Mouse (Mus musculus) CH12.LX (cell line): ENCODE data around the gene Stx5a. TPM values are rescaled to one million over a fixed set of nuclear protein-coding genes. Genes with fewer than 3 reads are reported as not detected.

Source experiments
- DNase-seq: peaks from one replicate; pipeline ENCODE4 v3.0.0-alpha.2; 2013; ENCODE audit errors: extremely low read depth
- H3K27ac ChIP-seq: 2 replicates; pipeline ENCODE4 v1.5.1; 2012; ENCODE audit warnings: low read depth, mild to moderate bottlenecking, control low read depth, moderate library complexity; ENCODE audit not compliant: insufficient read depth
- H3K27me3 ChIP-seq: replicated peaks from 2 replicates; pipeline ENCODE3; 2012; ENCODE audit warnings: inconsistent platforms
- H3K36me3 ChIP-seq, 2 experiments: replicated peaks in 1 of 2; 2 replicates each; pipeline versions ENCODE3 to v1.6.1; 2012; ENCODE audit warnings: inconsistent platforms in 1 of 2, low read length in 1 of 2, mild to moderate bottlenecking in 1 of 2, mixed read lengths in 1 of 2, moderate library complexity in 1 of 2; ENCODE audit not compliant: control insufficient read depth in 1 of 2, insufficient read depth in 1 of 2
- H3K4me1 ChIP-seq, 2 experiments: 2 replicates each; pipeline ENCODE4 v1.6.1; 2012; ENCODE audit warnings: inconsistent platforms in 1 of 2, moderate library complexity in 1 of 2; ENCODE audit not compliant: insufficient read depth in 2 of 2, control insufficient read depth in 1 of 2
- H3K4me2 ChIP-seq: 2 replicates; pipeline ENCODE4 v1.6.1; 2012; ENCODE audit warnings: low read depth, mild to moderate bottlenecking, control low read depth; ENCODE audit not compliant: poor library complexity, insufficient read depth, severe bottlenecking
- H3K4me3 ChIP-seq, 3 experiments: fragments of 150-350 bp in 1 of 3; sonication (generic) in 1 of 3; replicated peaks in 1 of 3; 2 replicates each; pipeline versions ENCODE3 to v1.5.1; 2011 to 2012; ENCODE audit warnings: low read depth in 2 of 3, low read length in 2 of 3, mild to moderate bottlenecking in 2 of 3, moderate library complexity in 2 of 3, control low read depth in 1 of 3, improper control_type of control experiment in 1 of 3, inconsistent platforms in 1 of 3, mixed read lengths in 1 of 3; ENCODE audit not compliant: poor library complexity in 1 of 3
- H3K79me2 ChIP-seq: replicated peaks from 2 replicates; pipeline ENCODE4 v1.6.1; 2012; ENCODE audit warnings: mild to moderate bottlenecking, moderate library complexity; ENCODE audit not compliant: control insufficient read depth, poor library complexity, insufficient read depth, severe bottlenecking; ENCODE audit errors: extremely low read depth
- H3K9ac ChIP-seq: 2 replicates; pipeline ENCODE4 v1.6.1; 2012; ENCODE audit warnings: low read depth, mild to moderate bottlenecking, control low read depth, moderate library complexity; ENCODE audit not compliant: insufficient read depth
- H3K9me3 ChIP-seq: replicated peaks from 2 replicates; pipeline ENCODE3; 2012; ENCODE audit warnings: low read length, inconsistent platforms, mixed read lengths
- CHD2 ChIP-seq: IDR thresholded peaks from 2 replicates; pipeline ENCODE4 v1.6.1; 2011; ENCODE audit warnings: low read length, improper control_type of control experiment
- CTCF ChIP-seq, 2 experiments: IDR thresholded peaks in 1 of 2; conservative IDR thresholded peaks in 1 of 2; 2 replicates each; pipeline ENCODE4 v1.5.1; 2011 to 2012; ENCODE audit warnings: low read depth in 2 of 2, low read length in 2 of 2, improper control_type of control experiment in 1 of 2, inconsistent platforms in 1 of 2, mild to moderate bottlenecking in 1 of 2, moderate library complexity in 1 of 2
- IRF4 ChIP-seq: IDR thresholded peaks from 2 replicates; pipeline ENCODE4 v1.6.1; 2014; ENCODE audit warnings: low read depth, mild to moderate bottlenecking, inconsistent platforms, low read length, improper control_type of control experiment
- NRF1 ChIP-seq: IDR thresholded peaks from 2 replicates; pipeline ENCODE4 v1.6.1; 2014; ENCODE audit warnings: low read depth, mild to moderate bottlenecking, inconsistent platforms, low read length, improper control_type of control experiment, moderate library complexity
- RAD21 ChIP-seq: IDR thresholded peaks from 2 replicates; pipeline ENCODE4 v1.6.1; 2011; ENCODE audit warnings: low read depth, mild to moderate bottlenecking, low read length, improper control_type of control experiment, moderate library complexity
- RCOR1 ChIP-seq: conservative IDR thresholded peaks from 2 replicates; pipeline ENCODE4 v1.6.1; 2012; ENCODE audit warnings: low read depth, mild to moderate bottlenecking, inconsistent platforms, low read length, improper control_type of control experiment
- TBP ChIP-seq: conservative IDR thresholded peaks from 2 replicates; pipeline ENCODE4 v1.6.1; 2011; ENCODE audit warnings: low read depth, low read length, improper control_type of control experiment
- USF2 ChIP-seq: conservative IDR thresholded peaks from 2 replicates; pipeline ENCODE4 v1.6.1; 2011; ENCODE audit warnings: low read depth, low read length, improper control_type of control experiment
- dilution Hi-C: fragments of 300-500 bp; cut with MboI; formaldehyde crosslinking; loops from 2 replicates; pipeline ENCODE4 v1.14.3; 2020; ENCODE audit warnings: low sequenced_read_pairs; ENCODE audit not compliant: extremely low pct_unique_long_range_greater_than_20kb, extremely low pct_ligation_motif_present
- in situ Hi-C: fragments of 300-500 bp; cut with MboI; formaldehyde crosslinking; loops from 3 replicates; pipeline ENCODE4 v1.14.3; 2019; ENCODE audit warnings: low sequenced_read_pairs, low pct_ligation_motif_present, low pct_unique_long_range_greater_than_20kb, mixed read lengths
- polyA plus RNA-seq: library from polyadenylated mRNA; unstranded; fragments of >175 nt; gene quantifications from 2 replicates; pipeline ENCODE4 v1.2.1, GENCODE M21; 2012; ENCODE audit warnings: low read depth; ENCODE audit not compliant: insufficient read length
- total RNA-seq, 2 experiments: library from RNA; depleted of rRNA; stranded (reverse); fragments of 300-350 nt in 1 of 2; fragments of >200 nt in 1 of 2; gene quantifications; 2 replicates each; pipeline ENCODE4 v1.2.3; 2012 to 2014

The Stx5a gene
- total and polyA plus RNA-seq, 3 experiments, result 35.2 to 49.1 (median 48.1) TPM

DNA sequence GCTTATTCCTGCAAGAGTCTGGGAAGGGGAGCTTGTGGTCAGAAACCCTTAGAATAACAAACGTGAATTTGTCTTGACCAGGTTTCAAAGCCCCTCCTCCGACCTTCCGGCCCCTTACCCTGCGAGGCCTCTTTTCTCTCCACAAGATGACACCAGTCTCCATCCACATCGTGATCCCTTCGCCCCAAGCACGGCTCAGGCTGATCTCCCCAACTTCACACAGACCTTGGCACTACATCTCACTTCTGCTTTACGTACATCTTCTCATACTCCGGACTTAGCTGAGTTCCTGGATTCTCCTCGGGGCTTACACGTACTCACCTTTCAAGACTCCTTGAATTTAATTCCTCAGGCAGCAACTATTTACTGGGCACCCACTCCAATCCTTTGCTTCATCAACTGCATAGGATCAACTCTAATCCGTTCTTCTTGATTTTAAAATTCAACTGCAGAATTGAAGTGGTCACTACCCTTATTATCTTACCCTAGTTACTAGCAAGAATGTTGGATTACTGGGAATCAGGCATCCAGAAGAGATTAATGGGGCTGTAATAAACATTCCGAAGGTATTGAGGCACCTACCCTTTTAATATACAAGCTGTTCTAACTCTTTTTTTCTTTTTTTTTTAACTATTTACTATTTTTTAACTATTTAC lies 27.1 kb upstream of the Stx5a start:
- peak overlapping the region; percentile 96 for H3K27ac ChIP-seq

DNA sequence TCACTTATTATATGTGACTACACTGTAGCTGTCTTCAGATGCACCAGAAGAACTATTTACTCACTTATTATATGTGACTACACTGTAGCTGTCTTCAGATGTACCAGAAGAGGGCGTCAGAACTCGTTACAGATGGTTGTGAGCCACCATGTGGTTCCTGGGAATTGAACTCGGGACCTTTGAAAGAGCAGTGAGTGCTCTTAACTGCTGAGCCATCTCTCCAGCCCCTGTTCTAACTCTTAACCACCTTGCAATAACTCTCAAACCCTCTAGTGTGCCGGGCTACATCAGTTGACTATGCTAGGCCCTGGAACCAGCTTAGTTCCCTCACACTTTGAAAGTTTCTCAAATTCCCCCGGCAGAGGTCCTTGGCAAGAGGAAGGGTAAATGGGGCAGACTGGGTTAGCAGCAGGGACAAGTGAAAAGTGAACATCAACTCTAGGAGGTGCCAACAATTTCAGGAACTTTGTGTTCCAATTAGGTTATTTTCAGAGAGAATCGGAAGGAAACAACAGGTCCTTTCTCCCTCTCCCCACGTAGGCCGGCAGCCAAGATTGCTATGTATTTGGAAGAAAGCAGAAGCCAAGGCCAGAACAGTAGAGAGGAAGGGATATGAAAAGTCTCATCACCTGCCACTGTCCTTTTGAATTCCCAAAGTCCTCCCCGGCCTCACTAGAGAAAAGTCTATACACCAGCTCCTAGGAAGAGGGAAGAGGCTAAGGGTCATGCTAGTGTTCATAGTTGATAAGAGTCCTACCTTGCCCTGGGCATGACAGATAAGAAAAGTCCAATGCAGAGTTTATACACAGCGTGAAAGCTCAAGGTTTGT lies 26.3 kb upstream of the Stx5a start:
- TF ChIP-seq RAD21, result no peak
- TF ChIP-seq IRF4, result no peak
- TF ChIP-seq CTCF (conservative IDR thresholded peaks at IDR 0.05 in 1 of 2, IDR thresholded peaks at IDR 0.05 in 1 of 2; ENCODE audit: low read depth in 2 of 2, low read length in 2 of 2), result peak in 1 of 2 experiments; percentile 36; a peak in 2 of 4 replicates
- no peak for TF ChIP-seq RCOR1
- TF ChIP-seq NRF1, result no peak
- TF ChIP-seq TBP, result no peak
- H3K9ac ChIP-seq, result no peak overlapping the region; the same call in 1 of the 2 replicates
- no peak for DNase-seq
- no peak overlapping the region for H3K27ac ChIP-seq
- H3K9me3 ChIP-seq, result no peaks in the 10 kb centered on the region
- no peak overlapping the region for H3K4me3 ChIP-seq
- peaks cover 29% of the 10 kb centered on the region for H3K79me2 ChIP-seq
- no peaks in the 10 kb centered on the region for H3K27me3 ChIP-seq
- in situ Hi-C loops (no loop called here), dilution Hi-C loops (no loop called here)
- H3K4me2 ChIP-seq, result no peak overlapping the region
- H3K36me3 ChIP-seq, result peaks cover 17 to 29% of the 10 kb centered on the region in 2 experiments
- peaks cover 0 to 53% of the 10 kb centered on the region in 2 experiments; a peak in 2 of 4 replicates for H3K4me1 ChIP-seq

More for the DNA sequence above, 27.1 kb upstream of the Stx5a start:
- peak overlapping the region; percentile 73 to 99 (median 89) for H3K4me3 ChIP-seq
- DNase-seq, result no peak
- peak overlapping the region; percentile 96 for H3K9ac ChIP-seq
- H3K79me2 ChIP-seq, result peaks cover 33% of the 10 kb centered on the region
- H3K4me1 ChIP-seq, result peaks cover 0 to 61% of the 10 kb centered on the region in 2 experiments; a peak in 2 of 4 replicates
- H3K9me3 ChIP-seq, result no peaks in the 10 kb centered on the region
- H3K4me2 ChIP-seq, result peak overlapping the region; percentile 85
- H3K36me3 ChIP-seq, result peaks cover 25 to 36% of the 10 kb centered on the region in 2 experiments
- dilution Hi-C loops, result no loop called here
- TF ChIP-seq USF2 (no peak), CHD2 (no peak), RCOR1 (no peak), TBP (0 out of 2 replicates have a peak, but pooled peaks have one; percentile 40)
- H3K27me3 ChIP-seq, result no peaks in the 10 kb centered on the region
- in situ Hi-C loops, result no loop called here
